Mouse (Mus musculus): ENCODE results near the gene Sik1. TPM values are rescaled to one million over a fixed set of nuclear protein-coding genes. Genes with fewer than 3 reads are reported as not detected.
A peak's percentile ranks its signal among the peaks of the same experiment; 100 is the strongest.
"Not testable (repeated sequence)": the region's sequence is repeated elsewhere in the genome, so short reads cannot be mapped to it uniquely, and the experiment has no call there.

The Sik1 gene
- polyA plus RNA-seq, 1 experiment: 35.5 TPM

GRCm38 (mm10) chr17:31889446-31890201, 34.0 kb upstream of the Sik1 start:
- 63% methylated on average over 9 of the region's 9 CpGs for WGBS
- no peak overlapping the region for H3K27ac ChIP-seq (ENCODE audit: insufficient read depth, low read depth, low read length)

GRCm38 (mm10) chr17:31888540-31888939, 32.9 kb upstream of the Sik1 start:
- TF ChIP-seq CTCF (conservative IDR thresholded peaks at IDR 0.05; ENCODE audit: insufficient read depth, insufficient read length, low read depth, low read length) (no peak), POLR2A (IDR thresholded peaks at IDR 0.05; ENCODE audit: low read depth, low read length) (no peak)
- no peak for DNase-seq
- Histone ChIP-seq H3K4me3 (ENCODE audit: insufficient read depth, low read depth, low read length) (no peak overlapping the region), H3K36me3 (ENCODE audit: control insufficient read depth, insufficient read depth, low read length) (no peaks in the 10 kb centered on the region), H3K4me1 (ENCODE audit: control insufficient read depth, insufficient read depth, low read length) (peaks cover 36% of the 10 kb centered on the region), H3K27ac (ENCODE audit: insufficient read depth, low read depth, low read length) (no peak overlapping the region), H3K27me3 (replicated peaks; ENCODE audit: control insufficient read depth, insufficient read depth, low read length) (no peaks in the 10 kb centered on the region)
- 80% methylated on average over 6 of the region's 6 CpGs for WGBS

More at GRCm38 (mm10) chr17:31889446-31890201, 34.0 kb upstream of the Sik1 start:
- H3K4me1 ChIP-seq (ENCODE audit: control insufficient read depth, insufficient read depth, low read length): peaks cover 37% of the 10 kb centered on the region
- H3K36me3 ChIP-seq (ENCODE audit: control insufficient read depth, insufficient read depth, low read length): no peaks in the 10 kb centered on the region
- DNase-seq: peak; percentile 78
- TF ChIP-seq POLR2A (IDR thresholded peaks at IDR 0.05; ENCODE audit: low read depth, low read length): no peak
- no peak for TF ChIP-seq CTCF (conservative IDR thresholded peaks at IDR 0.05; ENCODE audit: insufficient read depth, insufficient read length, low read depth, low read length)
- no peak overlapping the region for H3K4me3 ChIP-seq (ENCODE audit: insufficient read depth, low read depth, low read length)
- no peaks in the 10 kb centered on the region for H3K27me3 ChIP-seq (replicated peaks; ENCODE audit: control insufficient read depth, insufficient read depth, low read length)

- WGBS: 75% methylated on average over 1 of the region's 1 CpGs
- H3K4me3 ChIP-seq (ENCODE audit: insufficient read depth, low read depth, low read length); H3K36me3 ChIP-seq (ENCODE audit: control insufficient read depth, insufficient read depth, low read length); H3K27ac ChIP-seq (ENCODE audit: insufficient read depth, low read depth, low read length); DNase-seq; H3K27me3 ChIP-seq (replicated peaks; ENCODE audit: control insufficient read depth, insufficient read depth, low read length); H3K4me1 ChIP-seq (ENCODE audit: control insufficient read depth, insufficient read depth, low read length): not testable (repeated sequence)
These were observed 29.1 kb upstream of the Sik1 start for GRCm38 (mm10) chr17:31884676-31885075.

- DNase-seq: no peak
- Histone ChIP-seq H3K27me3 (replicated peaks; ENCODE audit: control insufficient read depth, insufficient read depth, low read length) (no peaks in the 10 kb centered on the region), H3K27ac (ENCODE audit: insufficient read depth, low read depth, low read length) (no peak overlapping the region), H3K4me1 (ENCODE audit: control insufficient read depth, insufficient read depth, low read length) (0 out of 2 replicates have a peak, but pooled peaks cover 4% of the 10 kb centered on the region), H3K4me3 (ENCODE audit: insufficient read depth, low read depth, low read length) (no peak overlapping the region), H3K36me3 (ENCODE audit: control insufficient read depth, insufficient read depth, low read length) (no peaks in the 10 kb centered on the region)
- 86% methylated on average over 10 of the region's 10 CpGs for WGBS
- no peak for TF ChIP-seq POLR2A (IDR thresholded peaks at IDR 0.05; ENCODE audit: low read depth, low read length)
- no peak for TF ChIP-seq CTCF (conservative IDR thresholded peaks at IDR 0.05; ENCODE audit: insufficient read depth, insufficient read length, low read depth, low read length)
These were observed 23.8 kb upstream of the Sik1 start for GRCm38 (mm10) chr17:31879406-31879805.

GRCm38 (mm10) chr17:31877650-31878141, 22.1 kb upstream of the Sik1 start:
- Histone ChIP-seq H3K27ac (ENCODE audit: insufficient read depth, low read depth, low read length) (no peak overlapping the region), H3K4me1 (ENCODE audit: control insufficient read depth, insufficient read depth, low read length) (0 out of 2 replicates have a peak, but pooled peaks cover 4% of the 10 kb centered on the region), H3K36me3 (ENCODE audit: control insufficient read depth, insufficient read depth, low read length) (no peaks in the 10 kb centered on the region), H3K4me3 (ENCODE audit: insufficient read depth, low read depth, low read length) (no peak overlapping the region), H3K27me3 (replicated peaks; ENCODE audit: control insufficient read depth, insufficient read depth, low read length) (no peaks in the 10 kb centered on the region)
- WGBS: 67% methylated on average over 14 of the region's 14 CpGs
- TF ChIP-seq CTCF (conservative IDR thresholded peaks at IDR 0.05; ENCODE audit: insufficient read depth, insufficient read length, low read depth, low read length): no peak
- TF ChIP-seq POLR2A (IDR thresholded peaks at IDR 0.05; ENCODE audit: low read depth, low read length): no peak
- no peak for DNase-seq

- H3K4me3 ChIP-seq (ENCODE audit: insufficient read depth, low read depth, low read length): no peak overlapping the region
- H3K36me3 ChIP-seq (ENCODE audit: control insufficient read depth, insufficient read depth, low read length): no peaks in the 10 kb centered on the region
- no peak for DNase-seq
- 71% methylated on average over 4 of the region's 4 CpGs for WGBS
- no peak for TF ChIP-seq CTCF (conservative IDR thresholded peaks at IDR 0.05; ENCODE audit: insufficient read depth, insufficient read length, low read depth, low read length)
- no peak for TF ChIP-seq POLR2A (IDR thresholded peaks at IDR 0.05; ENCODE audit: low read depth, low read length)
- no peaks in the 10 kb centered on the region for H3K27me3 ChIP-seq (replicated peaks; ENCODE audit: control insufficient read depth, insufficient read depth, low read length)
- H3K4me1 ChIP-seq (ENCODE audit: control insufficient read depth, insufficient read depth, low read length): 0 out of 2 replicates have a peak, but pooled peaks cover 4% of the 10 kb centered on the region
- no peak overlapping the region for H3K27ac ChIP-seq (ENCODE audit: insufficient read depth, low read depth, low read length)
These were observed 21.6 kb upstream of the Sik1 start for GRCm38 (mm10) chr17:31877181-31877581.

GRCm38 (mm10) chr17:31876775-31877174, 21.2 kb upstream of the Sik1 start:
- H3K4me1 ChIP-seq (ENCODE audit: control insufficient read depth, insufficient read depth, low read length): 0 out of 2 replicates have a peak, but pooled peaks cover 4% of the 10 kb centered on the region
- no peaks in the 10 kb centered on the region for H3K27me3 ChIP-seq (replicated peaks; ENCODE audit: control insufficient read depth, insufficient read depth, low read length)
- TF ChIP-seq POLR2A (IDR thresholded peaks at IDR 0.05; ENCODE audit: low read depth, low read length) (no peak), CTCF (conservative IDR thresholded peaks at IDR 0.05; ENCODE audit: insufficient read depth, insufficient read length, low read depth, low read length) (no peak)
- no peak for DNase-seq
- no peaks in the 10 kb centered on the region for H3K36me3 ChIP-seq (ENCODE audit: control insufficient read depth, insufficient read depth, low read length)
- H3K4me3 ChIP-seq (ENCODE audit: insufficient read depth, low read depth, low read length): no peak overlapping the region
- 76% methylated on average over 3 of the region's 3 CpGs for WGBS
- no peak overlapping the region for H3K27ac ChIP-seq (ENCODE audit: insufficient read depth, low read depth, low read length)
